Mouse (Mus musculus): ENCODE results near the gene Dock2.

Gene Dock2

GRCm38 (mm10) chr11:34343742-34344307 is 439.9 kb downstream of the Dock2 start:
- no peak for DNase-seq

GRCm38 (mm10) chr11:34339693-34340092 is 444.0 kb downstream of the Dock2 start:
- no peak for DNase-seq

GRCm38 (mm10) chr11:34337907-34338306 is 445.8 kb downstream of the Dock2 start:
- peak in 1 of 2 experiments; percentile 38 for DNase-seq

- DNase-seq = no peak
Observed at GRCm38 (mm10) chr11:34332344-34333031, 451.2 kb downstream of the Dock2 start.

- no peak for DNase-seq
Observed at GRCm38 (mm10) chr11:34323664-34324063, 460.0 kb downstream of the Dock2 start.

GRCm38 (mm10) chr11:34319282-34319681 is 464.4 kb downstream of the Dock2 start:
- no peak for DNase-seq

- no peak for DNase-seq
Observed at GRCm38 (mm10) chr11:34317001-34317400, 466.7 kb downstream of the Dock2 start.

- no peak for DNase-seq
Observed at GRCm38 (mm10) chr11:34316176-34316575, 467.5 kb downstream of the Dock2 start.

- DNase-seq = no peak
Observed at GRCm38 (mm10) chr11:34315383-34315782, 468.3 kb downstream of the Dock2 start.

- DNase-seq = peak; percentile 70 to 83
Observed at GRCm38 (mm10) chr11:34314534-34315379, 468.9 kb downstream of the Dock2 start, which contains the start of gene Fam196b. TSS of gene Fam196b (plus strand) at chr11:34314822.

- no peak for DNase-seq
Observed at GRCm38 (mm10) chr11:34312208-34312607, 471.5 kb downstream of the Dock2 start.

- DNase-seq = peak; percentile 28 to 33
Observed at GRCm38 (mm10) chr11:34311717-34312116, 472.0 kb downstream of the Dock2 start.

- DNase-seq = no peak
Observed at GRCm38 (mm10) chr11:34309360-34309759, 474.3 kb downstream of the Dock2 start.

GRCm38 (mm10) chr11:34308731-34309130 is 475.0 kb downstream of the Dock2 start:
- no peak for DNase-seq

GRCm38 (mm10) chr11:34306231-34306630 is 477.5 kb downstream of the Dock2 start:
- DNase-seq = no peak

GRCm38 (mm10) chr11:34300064-34300463 is 483.6 kb downstream of the Dock2 start:
- DNase-seq = no peak

- DNase-seq = no peak
Observed at GRCm38 (mm10) chr11:34299550-34299949, 484.1 kb downstream of the Dock2 start.

GRCm38 (mm10) chr11:34297698-34298378 is 485.9 kb downstream of the Dock2 start:
- no peak for DNase-seq

- DNase-seq = no peak
Observed at GRCm38 (mm10) chr11:34291304-34291703, 492.4 kb downstream of the Dock2 start.

- DNase-seq = no peak
Observed at GRCm38 (mm10) chr11:34290708-34291107, 493.0 kb downstream of the Dock2 start.

- DNase-seq = no peak
Observed at GRCm38 (mm10) chr11:34290265-34290664, 493.4 kb downstream of the Dock2 start.

GRCm38 (mm10) chr11:34284124-34284808 is 499.4 kb downstream of the Dock2 start:
- no peak for DNase-seq

Data from cerebellum, postnatal 10 days (tissue).